Mouse (Mus musculus): Measurements from ENCODE around the gene Bsnd. TPM values are rescaled to one million over a fixed set of nuclear protein-coding genes. Genes with fewer than 3 reads are reported as not detected.

Bsnd gene
- total RNA-seq, 2 experiments from 2014 or later = not detected

DNA sequence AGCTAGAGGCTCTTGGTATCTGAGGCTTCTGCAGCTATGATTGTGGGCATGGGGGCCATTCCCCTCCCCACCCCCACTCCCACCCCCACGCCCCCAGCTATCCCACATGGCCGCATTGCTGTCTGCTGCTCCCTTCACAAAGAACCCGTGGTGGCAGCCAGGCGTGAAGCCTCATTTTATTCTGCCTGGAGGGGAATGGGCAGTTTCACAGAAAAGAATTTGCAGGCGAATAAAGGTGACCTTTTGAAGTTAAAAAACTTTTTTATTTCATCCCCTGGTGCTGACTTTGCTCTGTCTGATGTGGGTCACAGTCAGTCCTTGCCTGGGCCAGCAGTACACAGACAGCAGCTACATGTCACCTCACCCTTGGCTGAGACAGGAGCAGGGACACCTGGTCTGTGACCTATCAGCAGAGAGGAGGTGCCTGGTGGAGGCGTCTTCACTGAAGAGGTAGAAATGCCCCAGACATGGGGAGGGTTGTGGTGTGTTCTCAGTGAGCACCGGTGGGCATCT is 8.8 kb downstream of the Bsnd start:
- DNase-seq = no peak

DNA sequence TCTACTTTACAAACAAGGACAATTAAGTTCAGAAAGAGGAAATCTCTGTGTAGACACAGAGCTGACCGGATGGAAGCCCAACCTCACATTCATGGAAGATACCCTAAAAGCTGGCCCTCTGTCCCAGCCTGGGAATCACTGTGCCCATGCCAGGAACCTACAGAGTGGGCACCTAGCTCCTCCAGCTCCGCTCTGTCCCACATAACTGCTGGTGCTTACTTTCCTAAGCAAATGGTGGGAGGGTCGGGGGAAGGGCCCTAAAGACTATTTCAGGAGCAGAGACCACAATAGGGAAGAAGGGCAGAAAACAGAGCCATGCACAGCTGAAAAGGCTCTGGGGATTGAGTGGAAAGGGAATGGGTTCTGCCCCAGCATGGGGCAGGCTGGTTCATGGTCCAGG is 11.5 kb downstream of the Bsnd start:
- no peak for DNase-seq

DNA sequence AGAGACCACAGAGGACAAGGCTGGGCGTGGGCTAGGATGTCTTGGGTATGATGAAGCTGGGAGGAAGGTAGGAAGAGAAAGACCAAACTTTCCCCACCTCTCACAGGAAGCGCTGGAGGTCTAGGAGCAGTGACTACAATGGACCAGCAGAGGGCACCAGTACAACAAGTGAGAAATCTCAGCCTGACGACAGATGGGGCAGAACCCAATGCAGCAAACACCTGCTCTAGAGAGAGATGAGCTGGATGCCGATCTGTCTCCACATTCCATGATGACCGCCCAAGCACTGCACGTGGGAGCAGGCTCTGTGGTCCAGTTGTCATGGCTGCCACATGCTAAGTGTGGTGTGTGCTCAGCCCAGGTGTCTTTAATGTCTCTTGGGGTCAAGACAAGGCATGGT is 17.8 kb downstream of the Bsnd start:
- DNase-seq = peak; percentile 18 to 67

DNA sequence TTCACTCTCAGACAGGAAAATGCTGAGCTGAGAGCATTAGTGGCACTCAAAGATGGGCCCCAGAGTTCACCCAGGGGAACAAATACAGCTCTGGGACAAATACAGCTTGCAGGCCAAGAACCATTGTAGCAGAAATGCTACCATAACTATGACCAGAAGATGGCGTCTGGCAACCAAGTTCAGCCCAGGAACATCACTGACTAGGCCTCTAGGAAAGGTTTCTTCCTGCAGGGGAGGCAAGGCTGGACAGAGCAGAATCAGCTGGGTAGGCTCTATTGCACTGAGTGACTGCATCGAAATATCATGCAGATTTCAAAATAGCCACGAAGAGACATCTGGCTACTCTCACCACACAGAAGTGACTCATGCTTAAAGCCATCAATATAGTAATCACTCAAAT is 19.7 kb downstream of the Bsnd start:
- DNase-seq = peak; percentile 57 to 70

DNA sequence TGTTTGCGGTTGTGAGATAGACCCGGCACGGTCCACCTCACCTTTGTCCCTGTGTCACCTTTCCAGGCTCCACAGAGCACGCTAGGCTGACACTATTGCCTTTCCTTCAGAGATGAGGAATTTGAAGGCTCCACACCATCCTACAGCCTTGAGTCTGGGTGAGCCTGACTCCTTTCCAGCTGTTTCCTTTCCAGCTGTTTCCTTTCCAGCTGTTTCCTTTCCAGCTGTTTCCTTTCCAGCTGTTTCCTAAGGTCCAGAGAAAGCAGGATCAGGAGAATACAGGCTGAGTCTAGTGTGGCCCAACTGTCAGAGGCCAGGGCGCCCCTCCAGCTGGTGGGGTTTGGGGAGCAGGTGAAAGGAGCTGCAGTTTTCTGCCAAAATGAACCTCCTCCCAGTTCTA is 21.2 kb downstream of the Bsnd start:
- DNase-seq = peak; percentile 57 to 73

DNA sequence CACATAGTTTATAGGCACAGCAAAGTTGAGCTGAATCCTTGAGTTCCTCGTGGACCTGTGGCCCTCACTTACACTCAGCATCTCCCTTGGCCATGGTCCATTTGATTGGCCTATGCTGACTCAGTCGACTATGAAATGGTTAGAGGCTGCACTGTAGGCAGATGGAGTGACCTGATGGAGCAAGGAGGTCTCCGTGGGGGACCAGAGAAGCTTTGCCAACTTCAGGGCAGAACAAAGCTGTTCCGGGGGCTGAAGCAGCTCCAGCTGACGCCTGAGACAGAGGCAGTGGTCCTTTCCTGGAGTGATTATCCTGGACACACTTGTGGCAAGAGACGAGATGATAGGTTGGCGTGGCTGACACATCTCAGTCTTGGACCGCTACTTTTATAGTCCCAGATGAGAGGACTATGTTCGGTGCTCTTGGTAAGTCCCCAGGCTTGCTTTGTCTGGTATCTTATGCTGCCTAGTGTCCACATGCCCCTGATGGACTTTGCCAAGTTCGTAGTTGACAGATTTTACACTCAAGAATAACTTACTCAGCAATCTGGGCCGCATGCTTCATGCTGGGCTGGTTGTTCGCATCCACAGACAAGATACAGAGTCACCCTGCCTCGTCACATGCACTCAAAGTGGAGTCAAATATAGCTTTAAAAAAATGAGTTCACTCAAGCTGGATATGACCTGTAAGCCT is 24.5 kb downstream of the Bsnd start:
- DNase-seq = no peak

DNA sequence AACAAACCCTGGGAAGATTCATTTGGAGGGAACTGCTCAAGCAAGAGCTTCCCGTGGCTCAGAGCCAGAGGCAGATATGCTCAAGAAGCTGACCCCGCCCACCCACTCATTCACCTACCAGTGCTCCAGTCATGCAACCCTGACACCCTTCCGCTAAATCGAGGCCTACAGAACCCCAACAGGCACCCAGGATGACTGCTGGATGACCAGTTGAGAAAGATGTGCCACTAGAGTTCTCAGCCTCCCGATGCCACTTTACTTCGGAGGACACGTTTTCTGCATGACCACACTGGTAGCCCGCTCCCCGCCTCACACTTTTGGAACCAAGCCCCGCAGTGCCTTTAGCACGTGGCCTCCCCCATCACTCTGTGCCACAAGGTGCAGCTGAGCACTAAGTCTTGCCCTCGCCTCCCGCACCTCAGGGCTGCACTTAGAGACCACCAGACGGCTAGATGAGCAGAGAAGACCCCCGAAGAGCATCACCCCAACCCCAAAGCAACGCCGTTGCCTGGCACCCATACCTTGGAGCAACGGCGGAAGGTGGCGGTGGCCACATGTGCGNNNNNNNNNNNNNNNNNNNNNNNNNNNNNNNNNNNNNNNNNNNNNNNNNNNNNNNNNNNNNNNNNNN is 28.8 kb downstream of the Bsnd start:
- DNase-seq = no peak

DNA sequence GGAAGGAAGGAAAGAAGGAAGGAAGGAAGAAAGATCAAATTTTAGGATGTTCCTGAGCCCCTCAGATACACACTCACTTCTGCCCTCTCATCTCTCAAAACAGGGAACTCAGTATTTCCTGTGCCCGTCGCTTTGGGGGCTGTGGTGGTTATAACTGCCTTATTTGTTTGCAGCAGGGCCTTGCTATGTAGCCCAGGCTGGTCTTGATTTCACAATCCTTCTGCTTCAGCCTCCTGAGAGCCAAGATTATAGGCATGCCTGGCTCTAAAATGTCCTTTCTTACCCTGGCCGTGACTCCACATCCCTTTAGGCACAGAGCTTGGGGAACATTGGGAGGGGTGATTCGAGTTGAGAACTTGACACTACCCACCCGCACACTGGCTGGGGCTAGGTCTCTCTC is 29.6 kb downstream of the Bsnd start:
- DNase-seq = no peak

DNA sequence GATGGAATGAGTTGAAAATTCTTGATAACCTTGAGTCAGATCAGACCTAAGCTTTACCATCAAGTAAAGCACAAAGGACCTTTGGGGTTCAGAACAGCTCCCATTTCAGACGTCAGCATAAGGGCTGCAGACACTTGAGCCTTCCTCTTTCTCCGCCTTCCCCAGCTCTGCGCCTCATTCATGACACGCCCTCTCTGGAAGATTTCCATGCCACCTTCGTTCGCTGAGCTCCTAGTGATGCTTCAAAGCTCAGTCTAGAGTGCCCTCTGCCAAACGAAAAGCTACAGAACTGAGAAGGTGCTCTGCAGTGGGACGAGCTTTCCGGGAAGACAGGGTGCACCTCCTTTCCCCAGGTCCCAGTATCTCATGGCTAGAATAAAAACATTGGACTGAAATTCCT is 30.1 kb downstream of the Bsnd start:
- DNase-seq = no peak

DNA sequence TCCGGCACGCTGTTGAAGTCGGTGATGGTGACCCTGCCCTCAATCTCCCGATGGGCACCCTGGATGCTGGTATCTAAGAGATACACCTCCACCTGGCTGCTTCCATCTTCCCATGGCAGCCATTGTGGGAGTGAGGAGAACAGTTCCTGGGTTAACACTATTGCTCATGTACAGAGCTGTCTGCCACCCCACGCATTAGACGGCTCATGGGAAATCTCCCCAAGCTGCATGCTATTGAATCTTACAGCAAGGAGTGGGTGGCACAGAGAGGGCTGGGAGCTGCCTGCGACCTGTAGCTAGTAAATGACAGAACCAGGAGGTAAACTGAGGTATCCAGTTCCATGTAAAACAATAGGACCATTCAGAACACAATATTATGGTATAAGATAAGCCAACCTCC is 37.5 kb downstream of the Bsnd start:
- no peak for DNase-seq

DNA sequence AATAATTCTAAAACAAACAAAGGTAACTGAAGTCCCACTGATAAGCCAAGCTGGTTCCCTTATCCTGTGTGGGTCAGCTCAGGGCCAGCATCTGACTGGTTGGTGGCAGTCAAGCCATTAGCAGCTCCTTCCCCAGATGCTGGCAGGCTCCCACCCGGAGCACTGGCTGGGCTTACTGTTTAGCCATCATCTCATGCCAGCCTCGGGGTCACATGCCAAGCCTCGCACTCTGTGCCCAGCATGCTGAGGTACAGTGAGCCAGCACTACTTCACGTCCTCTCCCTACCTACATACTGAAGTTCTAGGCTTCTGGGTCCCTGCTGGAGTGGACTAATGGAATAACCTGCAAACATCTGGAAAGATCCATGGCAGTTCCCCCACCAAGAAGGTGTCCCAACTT is 38.6 kb downstream of the Bsnd start:
- peak in 1 of 2 experiments; percentile 27 for DNase-seq

DNA sequence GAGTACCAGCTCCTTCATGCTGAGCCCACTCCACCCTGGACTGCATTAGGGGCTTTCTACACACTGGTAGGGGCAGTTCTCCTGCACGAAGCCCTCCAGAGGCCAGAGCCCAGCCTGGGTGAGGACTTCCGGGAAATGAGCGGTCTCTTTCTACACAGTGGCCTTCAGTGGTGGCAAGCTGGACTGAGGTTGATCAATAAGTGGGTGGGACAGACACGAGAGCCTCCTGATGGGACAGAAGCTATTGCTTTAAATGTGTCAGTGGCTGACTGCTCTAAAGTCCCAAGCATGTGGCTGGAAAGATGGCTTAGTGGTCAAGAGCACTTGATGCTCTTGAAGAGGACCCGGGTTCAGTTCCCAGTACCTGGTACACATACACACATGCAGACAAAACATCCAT is 39.0 kb downstream of the Bsnd start:
- DNase-seq = no peak

DNA sequence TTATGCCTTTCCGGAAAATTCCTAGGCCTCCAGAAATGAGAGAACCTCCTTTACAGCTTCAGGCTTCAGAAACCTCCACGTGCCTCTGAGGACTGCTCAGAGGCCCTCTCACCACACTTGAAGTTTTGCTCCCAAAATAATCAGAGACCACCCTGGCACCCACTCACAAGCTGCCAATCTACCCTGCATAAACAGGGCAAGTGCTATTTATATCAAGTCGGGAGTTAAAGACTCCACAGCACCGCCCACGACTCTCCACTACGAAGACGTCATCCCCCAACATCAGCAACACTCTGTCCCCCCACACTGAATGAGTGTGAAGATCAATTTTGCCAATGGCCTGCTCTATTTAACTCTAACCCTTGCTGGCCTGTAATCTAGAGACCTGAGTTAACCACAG is 39.7 kb downstream of the Bsnd start:
- no peak for DNase-seq

DNA sequence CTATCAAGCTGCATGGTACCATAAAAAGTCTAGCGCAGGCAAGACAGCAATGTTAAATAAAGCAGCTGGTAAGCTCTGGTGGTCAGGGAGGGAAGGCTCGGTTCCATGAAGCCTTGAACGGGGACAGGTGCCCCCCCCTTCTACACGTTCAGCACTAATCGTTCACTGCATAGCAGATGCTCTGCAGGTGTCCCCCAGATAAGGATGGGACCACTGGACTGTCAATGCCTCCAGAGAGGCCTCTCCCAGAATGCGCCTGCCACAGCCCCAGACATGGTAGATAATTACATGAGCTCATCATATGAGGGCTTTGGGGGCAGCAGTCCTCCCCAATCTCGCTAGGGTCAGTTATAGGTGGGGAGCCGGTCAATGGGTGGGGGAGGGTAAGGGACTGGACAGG is 42.8 kb downstream of the Bsnd start:
- DNase-seq = no peak

DNA sequence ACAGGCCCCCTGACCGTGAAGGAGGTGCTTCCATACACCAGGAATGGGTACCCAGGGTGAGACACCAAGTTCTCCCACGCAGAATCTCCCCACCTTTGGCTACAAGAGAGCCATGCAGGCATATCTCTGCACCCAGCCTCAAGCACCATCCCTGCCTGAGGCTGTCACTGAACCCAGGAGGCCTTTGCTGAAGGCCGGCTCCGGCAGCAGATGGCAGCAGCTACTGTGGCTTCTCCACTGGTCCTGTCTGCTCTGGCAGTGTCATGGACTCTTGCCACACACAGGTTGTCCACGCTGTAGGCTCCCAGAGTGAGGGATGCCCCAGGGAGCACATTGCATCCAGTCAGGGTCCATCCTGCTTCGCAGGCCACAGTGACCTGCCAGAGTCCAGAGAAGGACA is 48.9 kb downstream of the Bsnd start:
- no peak for DNase-seq

DNA sequence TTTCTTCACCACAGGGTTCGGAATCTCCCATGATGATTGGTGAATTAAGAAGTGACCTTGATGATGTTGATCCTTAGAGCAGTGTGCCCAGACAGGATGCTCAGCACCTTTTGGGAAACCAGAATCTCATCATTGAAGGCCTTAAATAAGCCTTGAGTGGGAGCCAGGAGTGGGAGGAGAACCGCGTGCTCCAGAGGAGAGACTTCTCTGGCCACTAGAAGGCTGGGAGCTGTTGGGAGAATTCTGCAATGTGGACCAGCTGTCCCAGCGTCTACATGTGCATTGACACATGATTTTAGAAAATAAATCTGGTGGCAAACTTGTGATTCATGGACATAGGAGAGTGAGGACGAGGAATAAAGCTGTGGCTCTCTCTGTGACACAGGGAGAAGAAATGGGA is 53.3 kb downstream of the Bsnd start:
- DNase-seq = no peak

DNA sequence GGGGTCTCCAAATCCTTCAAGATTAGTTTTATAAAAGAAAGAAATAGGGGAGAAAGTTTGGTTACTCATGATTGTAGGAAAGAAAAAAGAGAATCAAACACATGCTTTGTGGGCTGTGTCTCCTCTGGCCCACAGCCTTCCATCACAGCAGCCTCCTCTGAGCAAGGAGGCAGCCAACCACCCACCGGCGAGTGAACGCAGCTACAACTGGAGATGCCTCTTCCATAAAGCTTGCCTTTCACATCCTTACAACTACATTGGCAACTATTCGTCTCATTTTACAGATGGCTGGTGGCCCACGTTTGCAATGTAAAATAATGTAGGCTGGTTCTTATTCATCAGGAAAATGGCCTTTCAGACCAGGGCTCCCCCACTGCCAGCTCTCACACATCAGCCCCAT is 54.9 kb downstream of the Bsnd start:
- no peak for DNase-seq

DNA sequence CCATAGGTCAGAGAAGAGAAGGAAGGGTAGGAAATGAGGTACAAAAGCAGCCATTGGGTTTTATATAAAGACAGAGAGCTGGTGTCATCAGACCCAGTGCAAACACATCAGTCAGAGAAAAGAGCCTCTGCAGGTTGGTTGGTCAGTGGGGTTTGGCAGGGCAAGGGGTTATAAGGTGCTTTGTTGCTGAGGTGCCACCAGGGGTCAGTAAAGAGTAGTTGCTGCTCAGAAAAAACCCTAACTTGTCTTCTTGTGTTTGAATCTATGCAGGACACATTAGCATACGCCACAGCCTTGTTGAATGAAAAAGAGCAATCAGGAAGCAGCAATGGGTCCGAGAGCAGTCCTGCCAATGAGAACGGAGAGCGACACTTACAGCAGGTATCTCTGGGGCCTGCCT is 55.6 kb downstream of the Bsnd start:
- DNase-seq = peak in 1 of 2 experiments; percentile 45

DNA sequence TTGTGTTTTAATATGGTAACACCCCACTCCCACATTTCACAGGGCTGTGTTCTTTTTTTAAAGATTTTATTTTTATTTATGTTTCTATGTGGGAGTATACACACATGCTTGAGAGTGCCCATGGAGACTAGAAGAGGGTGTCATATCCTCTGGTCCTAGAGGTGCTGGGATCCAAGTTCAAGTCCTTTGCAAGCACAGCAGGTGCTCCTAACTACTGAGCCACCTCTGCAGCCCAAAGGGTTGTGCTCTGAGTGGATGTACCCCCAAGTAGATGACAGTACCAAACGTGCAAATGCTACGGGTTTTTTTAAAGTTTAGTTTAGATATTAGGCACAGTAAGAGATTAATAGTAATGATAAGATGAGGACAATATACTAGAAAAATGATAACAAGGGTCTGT is 56.7 kb downstream of the Bsnd start:
- no peak for DNase-seq

Other genes with a start within 250 kb of the Bsnd start
- gene Usp24, start 176.1 kb downstream of the Bsnd start, total RNA-seq (2021) = 10 to 100 TPM; 51.8 to 51.9 TPM
- not detected for gene Pcsk9, start 28.0 kb downstream of the Bsnd start, total RNA-seq (2021)
- gene Dhcr24, start 68.8 kb upstream of the Bsnd start, total RNA-seq (2021) = 1 to 10 TPM; 1.5 to 2.5 TPM
- gene Lexm, start 125.0 kb upstream of the Bsnd start, total RNA-seq (2021) = not detected
- gene Ttc22, start 130.1 kb upstream of the Bsnd start, total RNA-seq (2021) = not detected
- 1 to 10 TPM; 4.8 to 4.9 TPM for gene Pars2, start 158.8 kb upstream of the Bsnd start, total RNA-seq (2021)
- gene Ttc4, start 186.7 kb upstream of the Bsnd start, total RNA-seq (2021) = 10 to 100 TPM; 18.9 to 20.2 TPM
- under 1 TPM; 0.07 to 0.49 TPM for gene Mroh7, start 238.6 kb upstream of the Bsnd start, total RNA-seq (2021)
- under 1 TPM; 0.27 to 0.51 TPM for gene Fam151a, start 241.6 kb upstream of the Bsnd start, total RNA-seq (2021)

All from heart, adult 18-20 months (tissue).